Mouse (Mus musculus): Measurements from ENCODE around the gene Spata5. TPM values are rescaled to one million over a fixed set of nuclear protein-coding genes. Genes with fewer than 3 reads are reported as not detected.

The Spata5 gene
- total RNA-seq, 2 experiments from 2014 or later, result 64.1 to 116 TPM

GRCm38 (mm10) chr3:37608926-37609325 lies 189.2 kb downstream of the Spata5 start:
- no peak for ATAC-seq (replicated peaks; ENCODE audit: poor library complexity, severe bottlenecking)

DNA sequence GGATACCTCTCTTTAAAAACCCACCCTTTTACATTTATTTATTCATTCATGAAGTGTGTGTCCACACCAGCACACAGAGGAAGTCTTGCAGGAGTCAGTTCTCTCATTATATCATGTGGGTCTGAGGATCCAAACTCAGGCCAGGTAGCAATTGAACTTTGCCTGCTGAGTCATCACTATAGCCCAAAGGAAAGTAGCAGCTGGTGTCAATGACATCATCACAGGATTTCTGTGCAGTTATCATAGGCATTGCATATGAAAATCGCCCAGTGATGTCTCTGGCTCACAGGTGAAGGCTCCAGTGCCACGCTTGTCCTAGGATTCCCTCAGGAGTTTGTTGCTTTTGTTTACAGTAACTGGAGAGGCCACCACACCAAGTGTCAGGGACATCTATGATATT lies 191.0 kb downstream of the Spata5 start:
- no peak for ATAC-seq (replicated peaks; ENCODE audit: poor library complexity, severe bottlenecking)

- peak; percentile 89 for ATAC-seq (replicated peaks; ENCODE audit: poor library complexity, severe bottlenecking)
These were observed 194.0 kb downstream of the Spata5 start for GRCm38 (mm10) chr3:37613722-37614121.

DNA sequence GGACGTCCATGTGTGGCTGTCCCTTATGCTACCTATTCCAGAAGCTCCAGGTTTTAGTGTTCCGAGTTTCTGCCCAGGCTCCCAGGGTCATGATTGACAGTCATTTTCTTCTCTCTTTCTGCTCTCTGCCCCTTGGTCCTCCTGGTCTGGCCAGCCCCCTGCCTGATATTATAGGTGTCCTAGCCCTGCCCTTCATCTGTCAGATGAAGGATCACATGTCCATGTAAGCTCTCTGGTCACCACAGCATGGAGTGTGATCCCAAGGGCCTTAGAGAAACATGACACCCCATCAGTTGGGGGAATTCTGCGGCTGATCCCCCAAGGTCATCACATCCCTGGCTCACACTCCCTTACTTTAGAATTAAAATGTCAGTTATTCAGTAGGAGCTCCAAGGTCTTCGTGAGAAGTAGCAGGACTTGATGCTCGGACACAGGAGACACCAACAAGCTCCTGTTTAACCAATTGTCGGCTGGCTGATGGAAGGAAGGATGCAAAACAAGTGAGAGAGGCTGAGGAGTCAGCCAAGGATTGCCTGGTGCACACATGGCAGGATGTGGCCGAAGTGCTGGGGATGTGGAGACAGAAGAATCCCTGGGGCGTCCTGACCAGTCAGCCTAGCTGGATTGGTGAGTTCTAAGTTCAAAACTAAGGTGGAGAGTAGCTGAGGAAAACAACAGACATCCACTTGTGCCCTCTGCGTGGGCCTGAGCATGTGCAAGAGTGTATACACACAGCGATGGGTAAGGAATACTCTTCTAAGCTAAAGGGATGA lies 195.4 kb downstream of the Spata5 start:
- ATAC-seq (replicated peaks; ENCODE audit: poor library complexity, severe bottlenecking), result no peak

GRCm38 (mm10) chr3:37616586-37617547 lies 197.2 kb downstream of the Spata5 start:
- ATAC-seq (replicated peaks; ENCODE audit: poor library complexity, severe bottlenecking), result peak; percentile 63

Other genes with a start within 250 kb of the Spata5 start
- gene Il21, start 187.3 kb upstream of the Spata5 start, total RNA-seq (2014; fragmentation: Nextera tagmentation), result not detected in 2 replicates
- gene Il21, start 187.3 kb upstream of the Spata5 start, total RNA-seq (2017), result not detected in 2 replicates
- 3.2 and 10.4 TPM in 2 replicates for gene Bbs12, start 107.3 kb upstream of the Spata5 start, total RNA-seq (2014; fragmentation: Nextera tagmentation)
- gene Bbs12, start 107.3 kb upstream of the Spata5 start, total RNA-seq (2017), result 4.4 and 5.4 TPM in 2 replicates
- gene Cetn4, start 107.2 kb upstream of the Spata5 start, total RNA-seq (2014; fragmentation: Nextera tagmentation), result 0.26 and 1.0 TPM in 2 replicates
- gene Cetn4, start 107.2 kb upstream of the Spata5 start, total RNA-seq (2017), result 0.26 and 1.6 TPM in 2 replicates
- 0.11 TPM in 1 of 2 replicates, not detected in the other for gene Fgf2, start 71.5 kb upstream of the Spata5 start, total RNA-seq (2014; fragmentation: Nextera tagmentation)
- gene Fgf2, start 71.5 kb upstream of the Spata5 start, total RNA-seq (2017), result not detected in 2 replicates
- 17.3 and 19.0 TPM in 2 replicates for gene Nudt6, start 315 bp downstream of the Spata5 start, total RNA-seq (2014; fragmentation: Nextera tagmentation)
- gene Nudt6, start 315 bp downstream of the Spata5 start, total RNA-seq (2017), result 13.4 and 27.7 TPM in 2 replicates
- gene Spry1, start 220.1 kb downstream of the Spata5 start, total RNA-seq (2014; fragmentation: Nextera tagmentation), result 2.1 and 3.7 TPM in 2 replicates
- gene Spry1, start 220.1 kb downstream of the Spata5 start, total RNA-seq (2017), result 2.6 and 3.1 TPM in 2 replicates